Mouse (Mus musculus) kidney, adult 8-10 months (tissue): ENCODE data around the gene Tap2.

Source experiments
- DNase-seq, 2 experiments: peaks; one replicate each; pipeline ENCODE4 v3.0.0; 2022

Gene Tap2

DNA sequence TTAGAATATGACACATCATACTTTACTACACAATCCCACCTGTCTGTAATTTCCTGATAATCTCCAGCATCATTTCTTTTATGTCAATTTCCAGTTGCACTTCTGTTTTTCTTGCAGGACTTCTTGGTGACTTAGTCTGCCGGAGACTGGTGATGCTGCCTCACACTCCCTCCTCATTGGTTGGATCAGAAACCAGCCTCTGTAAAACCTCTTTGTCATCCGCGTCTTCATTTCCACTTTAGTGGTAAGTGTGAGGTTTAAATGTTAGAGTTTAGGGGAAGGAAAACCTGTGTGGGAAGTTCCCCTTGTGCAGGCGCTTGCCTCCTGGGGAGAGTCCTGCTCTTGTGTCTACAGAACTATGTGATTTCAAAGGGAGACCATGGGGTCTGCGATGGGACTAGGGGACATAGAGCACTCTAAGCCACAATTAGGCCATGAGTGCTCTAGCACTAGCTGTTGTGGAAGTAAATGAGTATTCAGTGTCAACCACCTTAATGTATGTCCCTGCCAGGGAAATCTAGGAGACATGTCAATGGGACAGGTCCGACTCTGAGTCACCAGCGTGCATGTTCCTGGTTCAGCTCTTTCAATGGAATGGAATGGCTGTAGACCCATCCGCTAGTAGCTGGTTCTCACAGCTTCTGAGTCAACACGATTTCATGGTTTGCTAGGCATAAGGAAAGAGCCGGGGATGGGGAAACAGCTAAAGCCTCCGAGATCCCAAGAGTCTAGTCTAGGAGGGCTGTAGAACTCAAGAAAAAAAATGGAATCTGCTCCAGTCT is 54.5 kb downstream of the Tap2 start, which contains the start of gene H2-Ab1:
Gene H2-Ab1, plus strand, starts transcription at position 96 of the 782 bp plus-strand sequence.
- peak; percentile 69 to 88 for DNase-seq

- no peak for DNase-seq
Observed at GRCm38 (mm10) chr17:34260551-34260950, 57.2 kb downstream of the Tap2 start.

DNA sequence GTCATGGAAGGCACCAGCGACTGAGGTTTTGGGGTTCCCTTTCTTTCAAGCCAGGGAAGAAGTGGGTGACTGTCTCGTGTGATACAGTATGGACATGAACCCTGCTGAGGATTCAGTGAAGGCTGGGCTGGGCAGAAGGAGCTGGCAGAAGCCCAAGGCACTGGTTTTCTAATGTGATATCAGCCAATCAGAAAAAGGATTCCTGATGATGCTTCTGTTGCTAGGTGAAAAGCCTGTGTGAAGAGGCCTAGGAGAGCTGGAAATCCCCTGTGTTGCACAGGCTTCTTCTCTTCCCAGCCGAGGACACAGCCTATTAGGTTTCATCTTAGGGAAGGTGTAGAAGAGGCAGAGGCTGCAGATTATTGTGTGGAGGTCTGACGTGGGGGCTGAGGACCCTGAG is 58.2 kb downstream of the Tap2 start:
- DNase-seq: peak; percentile 81 to 83

- DNase-seq: peak; percentile 68 to 84
Observed at GRCm38 (mm10) chr17:34263068-34263467, 59.7 kb downstream of the Tap2 start.

GRCm38 (mm10) chr17:34263811-34264371 is 60.6 kb downstream of the Tap2 start:
- no peak for DNase-seq

GRCm38 (mm10) chr17:34264452-34265351 is 61.4 kb downstream of the Tap2 start:
- DNase-seq: no peak
